Mouse (Mus musculus) embryo, embryonic 10 days (tissue): Measurements from ENCODE around the gene Rps6ka3.

ENCODE experiments used
- DNase-seq: peaks from one replicate; pipeline ENCODE4 v3.0.0-alpha.2; 2015; ENCODE audit warnings: low spot score

The Rps6ka3 gene

GRCm38 (mm10) chrX:159321342-159321741 is 111.2 kb downstream of the Rps6ka3 start:
- DNase-seq, result peak; percentile 77

GRCm38 (mm10) chrX:159364506-159364905 is 154.4 kb downstream of the Rps6ka3 start:
- no peak for DNase-seq

- DNase-seq, result peak; percentile 82
Observed at GRCm38 (mm10) chrX:159371831-159372752, 162.0 kb downstream of the Rps6ka3 start, which contains the start of gene Eif1ax. TSS of gene Eif1ax (plus strand) at chrX:159372178.

- DNase-seq, result no peak
Observed at GRCm38 (mm10) chrX:159372753-159373144, 162.6 kb downstream of the Rps6ka3 start.

- no peak for DNase-seq
Observed at GRCm38 (mm10) chrX:159387105-159387504, 177.0 kb downstream of the Rps6ka3 start.

GRCm38 (mm10) chrX:159388953-159389352 is 178.8 kb downstream of the Rps6ka3 start:
- DNase-seq, result no peak

- DNase-seq, result no peak
Observed at GRCm38 (mm10) chrX:159390347-159390962, 180.3 kb downstream of the Rps6ka3 start.

- DNase-seq, result no peak
Observed at GRCm38 (mm10) chrX:159391239-159391638, 181.1 kb downstream of the Rps6ka3 start.

GRCm38 (mm10) chrX:159409253-159409652 is 199.1 kb downstream of the Rps6ka3 start:
- DNase-seq, result peak; percentile 35

GRCm38 (mm10) chrX:159414130-159414828 is 204.2 kb downstream of the Rps6ka3 start, which contains the start of gene Map7d2:
TSS of gene Map7d2 (plus strand) at chrX:159414572.
- peak; percentile 38 for DNase-seq

- DNase-seq, result no peak
Observed at GRCm38 (mm10) chrX:159414829-159415673, 204.9 kb downstream of the Rps6ka3 start.
